Mouse (Mus musculus): Measurements from ENCODE around the gene Abcc4. TPM values are rescaled to one million over a fixed set of nuclear protein-coding genes. Genes with fewer than 3 reads are reported as not detected.

The Abcc4 gene
- total RNA-seq, 2 experiments from 2014 or later, result 8.7 to 11.1 TPM

GRCm38 (mm10) chr14:118433848-118434247 lies 272.2 kb downstream of the Abcc4 start:
- TF ChIP-seq CTCF (conservative IDR thresholded peaks at IDR 0.05), result no peak

More at GRCm38 (mm10) chr14:118433848-118434247, 272.2 kb downstream of the Abcc4 start:
- no peak overlapping the region for H3K4me3 ChIP-seq
- no peak overlapping the region for H3K27ac ChIP-seq
- DNase-seq (ENCODE audit: low spot score in 2 of 2), result no peak

Small RNA genes lying within 50 kb of the gene (microRNA-seq; reads per million reads assigned to microRNA genes)
- gene Mir6391, result 0 reads per million in 2 experiments

Other genes with a start within 250 kb of the Abcc4 start
- 10 to 100 TPM; 35.2 to 39.5 TPM for gene Cldn10, start 81.7 kb upstream of the Abcc4 start, total RNA-seq (2021)
- 100 to 1,000 TPM; 119 to 128 TPM for gene Dzip1, start 219.2 kb upstream of the Abcc4 start, total RNA-seq (2021)
- 10 to 100 TPM; 34.7 to 37.3 TPM for gene Dnajc3, start 231.8 kb upstream of the Abcc4 start, total RNA-seq (2021)

All from layer of hippocampus, adult 2 months (tissue).